Mouse (Mus musculus) G1E (cell line): ENCODE measurements around the gene Gin1.

Experiments
- CTCF ChIP-seq: IDR thresholded peaks from 2 replicates; pipeline ENCODE4 v1.5.1; 2012; ENCODE audit warnings: low read depth, low read length, inconsistent platforms, mixed read lengths
- POLR2AphosphoS5 ChIP-seq: IDR thresholded peaks from 2 replicates; pipeline ENCODE4 v1.6.1; 2012; ENCODE audit warnings: low read depth, low read length, inconsistent platforms; ENCODE audit not compliant: insufficient replicate concordance
- TAL1 ChIP-seq: conservative IDR thresholded peaks from 2 replicates; pipeline ENCODE4 v1.6.1; 2012; ENCODE audit warnings: low read depth, low read length, inconsistent platforms, mixed read lengths

DNA sequence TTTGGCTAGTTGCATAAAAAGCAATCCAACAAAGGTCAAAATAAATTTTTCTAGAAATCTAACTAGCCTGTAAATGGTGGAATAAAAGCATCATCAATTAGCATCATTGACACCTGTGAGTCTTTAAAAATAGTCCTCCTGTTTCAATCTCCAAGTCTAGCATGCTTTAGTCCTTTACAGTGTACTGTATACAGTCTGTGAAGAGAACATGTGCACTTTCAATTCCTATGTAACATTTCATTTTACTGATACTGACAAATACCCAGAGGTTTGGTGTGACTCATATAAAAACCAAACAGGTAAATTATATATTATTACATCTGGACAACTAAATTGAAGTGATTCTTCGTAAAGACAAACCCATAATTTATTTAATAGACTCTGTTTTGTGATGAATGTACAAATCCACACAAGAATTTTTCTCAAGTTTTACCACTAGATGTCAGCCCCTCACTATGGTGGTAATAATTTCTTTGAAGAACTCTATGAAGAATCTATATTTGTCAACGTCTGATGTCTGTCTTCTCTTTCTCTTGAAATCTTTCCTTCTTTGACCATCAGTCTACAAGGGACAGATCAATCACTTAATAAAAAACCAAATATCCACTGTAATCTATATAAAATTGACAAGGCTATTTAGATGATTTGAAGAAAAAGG is 39.4 kb downstream of the Gin1 start:
- no peak for TF ChIP-seq TAL1
- no peak for TF ChIP-seq CTCF
- no peak for TF ChIP-seq POLR2AphosphoS5
